Mouse (Mus musculus): ENCODE data around the gene Sco1.
"Not testable (repeated sequence)": the region's sequence is repeated elsewhere in the genome, so short reads cannot be mapped to it uniquely, and the experiment has no call there.

Sco1 gene

DNA sequence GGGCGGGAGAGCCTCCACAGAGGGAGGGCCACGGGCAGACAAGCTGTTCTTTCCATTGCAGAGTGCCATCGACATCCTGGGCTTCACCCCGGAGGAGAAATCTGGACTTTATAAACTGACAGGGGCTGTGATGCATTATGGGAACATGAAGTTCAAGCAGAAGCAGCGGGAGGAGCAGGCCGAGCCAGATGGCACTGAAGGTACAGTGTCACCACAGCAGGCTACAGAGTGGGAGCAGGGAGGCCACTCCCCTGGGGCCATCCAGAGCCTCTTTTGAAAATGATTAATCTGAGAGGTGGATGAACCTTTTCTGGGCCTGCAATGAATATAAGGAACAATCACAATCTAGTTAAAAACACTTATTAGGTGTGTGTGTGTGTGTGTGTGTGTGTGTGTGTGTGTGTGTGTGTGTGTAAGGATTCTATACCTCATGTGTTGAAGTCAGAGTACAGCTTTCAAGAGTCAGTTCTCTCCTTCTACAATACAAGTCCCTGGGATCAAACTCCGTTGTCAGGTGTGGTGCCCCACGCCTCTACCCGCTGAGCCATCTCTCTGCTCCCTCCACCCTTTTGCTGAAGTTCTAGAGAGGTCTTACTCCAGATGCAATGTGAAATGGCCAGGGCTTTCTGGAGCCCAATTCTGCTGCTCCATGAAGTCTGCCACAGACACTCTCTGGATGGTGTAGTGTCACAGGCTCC, 34.1 kb downstream of the Sco1 start:
- DNase-seq = no peak

- DNase-seq = no peak
Observed at GRCm38 (mm10) chr11:67087225-67087624, 34.8 kb downstream of the Sco1 start.

DNA sequence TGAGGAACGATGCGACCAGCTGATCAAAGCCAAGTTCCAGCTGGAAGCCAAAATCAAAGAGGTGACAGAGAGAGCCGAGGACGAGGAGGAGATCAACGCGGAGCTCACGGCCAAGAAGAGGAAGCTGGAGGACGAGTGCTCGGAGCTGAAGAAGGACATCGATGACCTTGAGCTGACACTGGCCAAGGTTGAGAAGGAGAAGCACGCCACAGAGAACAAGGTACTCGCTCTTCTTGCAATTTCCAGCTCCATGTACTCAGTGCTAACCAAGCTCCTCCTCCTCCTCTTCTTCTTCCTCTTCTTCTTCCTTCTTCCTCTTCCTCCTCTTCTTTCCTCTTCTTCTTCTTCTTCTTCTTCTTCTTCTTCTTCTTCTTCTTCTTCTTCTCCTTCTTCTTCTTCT, 39.9 kb downstream of the Sco1 start:
- not testable (repeated sequence) for DNase-seq

DNA sequence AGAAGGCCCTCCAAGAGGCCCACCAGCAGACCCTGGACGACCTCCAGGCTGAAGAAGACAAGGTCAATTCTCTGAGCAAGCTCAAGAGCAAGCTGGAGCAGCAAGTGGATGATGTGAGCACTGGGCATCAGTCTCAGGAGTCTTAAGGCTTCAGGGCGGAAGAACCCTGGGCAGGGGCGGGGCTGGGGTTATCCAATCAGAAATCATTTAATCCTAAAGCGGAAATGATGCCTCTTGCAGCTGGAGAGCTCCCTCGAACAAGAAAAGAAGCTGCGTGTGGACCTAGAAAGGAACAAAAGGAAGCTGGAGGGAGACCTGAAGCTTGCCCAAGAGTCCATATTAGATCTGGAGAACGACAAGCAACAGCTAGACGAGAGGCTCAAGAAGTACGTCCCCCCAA, 40.7 kb downstream of the Sco1 start:
- DNase-seq = no peak

- no peak for DNase-seq
Observed at GRCm38 (mm10) chr11:67093652-67094051, 41.2 kb downstream of the Sco1 start.

- DNase-seq = no peak
Observed at GRCm38 (mm10) chr11:67094470-67094869, 42.0 kb downstream of the Sco1 start.

DNA sequence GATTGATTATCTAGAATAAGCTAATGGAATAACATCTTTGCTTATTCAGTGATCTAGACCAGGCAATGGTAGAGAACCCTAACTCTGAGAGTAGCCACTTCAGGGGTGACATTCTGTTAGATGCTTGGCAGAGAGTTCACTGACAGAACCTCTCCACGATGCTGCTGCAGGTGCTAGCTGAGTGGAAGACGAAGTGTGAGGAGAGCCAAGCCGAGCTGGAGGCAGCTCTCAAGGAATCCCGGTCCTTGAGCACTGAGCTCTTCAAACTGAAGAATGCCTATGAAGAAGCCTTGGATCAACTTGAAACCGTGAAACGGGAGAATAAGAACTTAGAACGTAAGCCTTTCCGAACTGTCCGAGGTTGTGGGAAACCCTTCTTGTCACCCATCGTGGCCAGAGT, 45.2 kb downstream of the Sco1 start:
- DNase-seq = no peak

DNA sequence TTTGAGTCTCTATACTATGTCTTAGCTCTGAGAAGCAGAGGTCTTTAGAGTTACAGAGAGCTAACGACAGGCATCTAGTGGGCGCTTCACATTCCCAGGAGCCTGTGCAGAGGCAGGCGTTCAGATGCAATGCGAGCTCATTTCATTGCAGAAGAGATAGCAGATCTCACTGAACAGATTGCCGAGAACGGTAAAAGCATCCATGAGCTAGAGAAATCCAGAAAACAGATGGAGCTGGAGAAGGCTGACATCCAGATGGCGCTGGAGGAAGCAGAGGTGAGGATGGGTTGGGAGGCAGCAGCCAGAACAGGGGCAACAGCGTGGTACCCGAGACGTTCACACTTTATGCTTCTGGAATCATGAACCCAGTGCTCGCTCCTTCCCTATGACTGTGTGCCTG, 46.0 kb downstream of the Sco1 start:
- no peak for DNase-seq

DNA sequence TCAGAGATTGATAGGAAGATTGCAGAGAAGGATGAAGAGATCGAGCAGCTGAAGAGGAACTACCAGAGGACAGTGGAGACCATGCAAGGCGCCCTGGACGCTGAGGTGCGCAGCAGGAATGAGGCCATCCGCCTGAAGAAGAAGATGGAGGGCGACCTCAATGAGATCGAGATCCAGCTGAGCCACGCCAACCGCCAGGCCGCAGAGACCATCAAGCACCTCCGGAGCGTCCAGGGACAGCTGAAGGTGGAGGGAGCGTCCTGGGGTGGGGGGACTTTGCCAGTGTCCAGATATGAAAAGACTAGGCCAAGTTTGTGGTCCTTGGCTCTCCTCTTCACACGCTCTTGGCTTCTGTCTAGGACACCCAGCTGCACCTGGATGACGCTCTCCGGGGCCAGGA, 46.8 kb downstream of the Sco1 start:
- no peak for DNase-seq

- DNase-seq = no peak
Observed at GRCm38 (mm10) chr11:67100169-67100568, 47.7 kb downstream of the Sco1 start.

DNA sequence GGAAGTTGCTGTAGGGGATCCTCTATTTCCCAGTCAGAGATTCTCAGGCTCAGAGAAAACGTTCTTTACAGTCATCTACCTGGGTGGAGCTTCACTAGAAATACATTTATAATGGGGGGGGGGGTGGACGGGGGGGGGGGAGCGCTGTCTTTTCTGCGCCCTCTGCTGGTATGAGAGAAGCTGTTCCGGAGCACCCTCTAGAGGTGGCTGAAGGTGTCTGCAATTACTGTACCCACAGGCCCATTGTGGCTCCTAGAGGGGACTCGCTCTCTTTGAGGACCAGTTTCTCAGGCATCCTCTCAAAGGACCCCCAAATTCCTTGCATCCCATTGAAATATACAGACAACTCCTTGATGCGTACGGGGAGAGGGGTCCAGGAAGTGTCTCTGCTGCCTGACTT, 49.2 kb downstream of the Sco1 start:
- peak; percentile 29 for DNase-seq

DNA sequence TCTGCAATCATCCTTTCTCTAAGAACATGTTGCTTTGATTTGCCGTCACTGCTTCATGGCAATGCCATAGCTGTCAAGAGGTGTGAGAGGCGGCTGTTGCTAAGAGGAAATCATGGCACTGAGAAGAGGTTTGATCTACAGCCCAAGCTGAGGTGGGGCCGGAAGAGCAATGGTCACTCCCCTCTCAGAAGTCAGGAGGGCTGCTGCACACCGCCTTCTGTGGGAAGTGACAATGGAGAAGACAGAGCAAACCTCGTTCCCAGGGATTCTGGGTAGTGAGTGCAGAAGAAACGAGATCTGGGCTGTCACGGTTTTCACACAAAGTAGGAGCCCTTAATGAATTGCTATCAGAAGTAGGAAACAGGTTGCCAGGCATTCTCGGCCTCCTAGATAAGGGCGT, 50.8 kb downstream of the Sco1 start:
- no peak for DNase-seq

DNA sequence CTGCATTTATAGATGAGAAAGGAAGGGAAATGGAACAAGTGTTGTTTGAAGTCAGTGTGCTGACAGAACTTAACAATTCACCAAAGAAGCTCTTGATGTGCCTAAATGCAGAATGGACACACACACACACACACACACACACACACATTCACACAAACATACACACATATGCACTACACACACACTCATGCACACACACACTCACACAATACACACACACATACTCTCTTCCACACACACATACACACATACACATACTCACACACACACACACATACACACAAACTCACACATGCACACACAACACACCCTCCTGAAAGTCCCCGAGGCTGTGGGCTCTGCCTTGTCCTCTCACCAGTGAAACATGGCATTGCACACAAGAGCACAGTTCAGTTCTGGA, 51.8 kb downstream of the Sco1 start:
- no peak for DNase-seq

GRCm38 (mm10) chr11:67104714-67105113, 52.2 kb downstream of the Sco1 start:
- DNase-seq = no peak

GRCm38 (mm10) chr11:67105689-67106088, 53.2 kb downstream of the Sco1 start:
- no peak for DNase-seq

DNA sequence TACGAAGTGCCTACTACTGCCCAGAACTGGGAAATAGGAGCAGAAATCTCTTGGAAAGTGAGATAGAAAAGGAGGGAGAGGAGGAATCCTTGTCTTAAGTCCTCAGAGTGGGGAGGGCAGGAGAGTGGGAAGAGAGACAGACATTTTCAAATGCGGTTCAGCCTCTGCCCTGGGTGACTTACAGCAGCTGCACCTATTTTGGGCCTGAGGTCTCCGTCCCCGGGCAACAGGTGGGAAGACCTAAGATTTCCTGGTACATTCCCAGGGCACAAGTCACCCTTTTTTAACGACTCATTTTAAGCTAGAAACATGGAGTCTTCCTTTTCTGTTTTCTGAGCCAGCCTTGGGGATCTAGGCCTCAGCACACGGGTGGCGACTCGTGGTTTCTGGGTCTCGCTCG, 54.5 kb downstream of the Sco1 start:
- DNase-seq = no peak

DNA sequence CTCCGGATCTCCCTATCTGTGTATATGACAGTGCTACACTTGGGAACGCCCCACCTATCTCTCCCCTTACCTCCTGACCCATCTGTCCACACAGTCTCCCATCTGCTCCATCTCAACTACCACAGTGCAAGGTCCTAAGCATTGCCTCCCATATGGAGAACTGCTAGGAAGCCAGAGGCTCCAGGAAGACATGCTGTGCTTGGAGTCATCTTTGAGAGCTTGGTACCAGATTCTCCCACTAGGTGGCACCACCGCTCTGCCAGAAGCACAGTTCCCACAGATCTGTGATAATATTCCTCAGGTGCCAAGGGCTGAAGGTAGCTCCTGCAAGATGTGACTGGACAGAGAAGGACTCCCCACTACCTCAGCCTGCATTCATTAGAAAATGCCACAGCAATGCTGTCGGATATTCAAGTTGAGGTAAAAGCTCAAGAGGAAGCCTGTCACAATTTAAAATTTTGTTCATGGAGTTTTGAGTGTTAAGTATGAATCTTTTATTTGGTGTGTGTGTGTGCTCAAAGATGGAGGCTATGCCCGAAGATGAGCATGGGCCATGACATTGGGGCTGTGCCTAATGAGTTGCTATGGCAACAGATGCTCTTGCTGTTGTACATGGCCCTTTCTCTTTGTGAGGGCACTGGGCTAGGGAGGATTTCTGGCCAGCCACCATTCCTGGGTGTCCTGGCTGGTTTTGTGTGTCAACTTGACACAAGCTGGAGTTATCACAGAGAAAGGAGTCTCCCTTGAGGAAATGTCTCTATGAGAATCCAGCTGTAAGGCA, 57.9 kb downstream of the Sco1 start:
- DNase-seq = peak; percentile 61

- DNase-seq = peak; percentile 63
Observed at GRCm38 (mm10) chr11:67112019-67112850, 59.8 kb downstream of the Sco1 start.

- DNase-seq = peak; percentile 67
Observed at GRCm38 (mm10) chr11:67112851-67113202, 60.4 kb downstream of the Sco1 start.

GRCm38 (mm10) chr11:67113381-67113780, 60.9 kb downstream of the Sco1 start:
- no peak for DNase-seq

GRCm38 (mm10) chr11:67114261-67114660, 61.8 kb downstream of the Sco1 start:
- DNase-seq = no peak

DNA sequence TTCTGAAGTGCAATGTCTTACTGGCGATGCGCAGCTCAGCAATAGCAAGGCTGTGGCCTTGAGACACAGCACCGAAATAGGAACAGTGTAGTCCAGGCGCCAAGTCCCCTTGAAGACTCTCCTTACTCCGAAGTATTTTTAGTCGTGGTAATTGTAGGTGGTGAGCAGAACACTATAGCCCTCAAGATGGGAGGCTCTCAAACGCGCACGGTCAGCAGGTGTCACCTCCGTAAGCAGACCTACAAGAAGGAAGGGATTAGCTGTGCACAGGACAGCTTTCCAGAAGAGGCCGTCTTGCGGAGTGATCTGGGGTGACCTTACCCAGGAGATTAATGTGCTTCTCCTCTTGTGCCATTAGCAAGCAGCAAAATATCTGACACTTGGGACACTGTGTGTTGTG, 62.4 kb downstream of the Sco1 start:
- DNase-seq = no peak

Measured in liver (tissue).